Mouse (Mus musculus): ENCODE results near the gene Ccdc33. TPM values are rescaled to one million over a fixed set of nuclear protein-coding genes. Genes with fewer than 3 reads are reported as not detected.

The Ccdc33 gene
- polyA plus RNA-seq, 1 experiment from 2014 or later = 0.81 TPM

DNA sequence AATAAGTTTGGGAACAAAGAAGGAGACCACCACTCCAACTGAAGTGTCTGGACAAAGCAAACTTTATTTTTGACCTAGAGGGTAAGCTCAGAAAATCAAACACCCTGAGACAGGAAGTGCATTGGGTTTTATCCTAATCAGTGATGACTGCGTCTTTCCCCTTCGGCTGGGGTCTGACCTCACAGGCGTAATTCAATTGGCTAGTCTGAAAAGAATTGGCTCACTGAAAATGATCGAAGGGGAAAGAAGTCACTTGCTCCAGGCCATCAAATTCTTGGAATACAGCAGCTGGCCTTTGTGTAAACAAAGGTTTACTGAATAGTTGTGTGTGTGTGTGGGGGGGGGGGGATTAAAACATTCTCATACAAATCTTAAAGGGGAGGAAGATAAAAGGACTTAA, 7.2 kb upstream of the Ccdc33 start:
- Histone ChIP-seq H3K4me2 (no peak overlapping the region), H3K4me3 (no peak overlapping the region), H3K27ac (no peak overlapping the region), H3K4me1 (replicated peaks) (peaks cover 27% of the 10 kb centered on the region), H3K9ac (no peak overlapping the region), H3K36me3 (no peaks in the 10 kb centered on the region), H3K27me3 (peaks cover 78% of the 10 kb centered on the region), H3K9me3 (no peaks in the 10 kb centered on the region)
- WGBS = 41% methylated on average over 4 of the region's 4 CpGs
- no peak for ATAC-seq (ENCODE audit: low FRiP score)

- Histone ChIP-seq H3K36me3 (no peaks in the 10 kb centered on the region), H3K4me3 (no peak overlapping the region), H3K27ac (no peak overlapping the region), H3K27me3 (peaks cover 72% of the 10 kb centered on the region), H3K4me1 (replicated peaks) (peaks cover 26% of the 10 kb centered on the region), H3K4me2 (no peak overlapping the region), H3K9ac (no peak overlapping the region), H3K9me3 (no peaks in the 10 kb centered on the region)
- WGBS = 45% methylated on average over 3 of the region's 3 CpGs
- ATAC-seq (ENCODE audit: low FRiP score) = no peak
Observed at GRCm38 (mm10) chr9:58125085-58125484, 6.5 kb upstream of the Ccdc33 start.

- H3K36me3 ChIP-seq = no peaks in the 10 kb centered on the region
- no peak overlapping the region for H3K9ac ChIP-seq
- H3K4me1 ChIP-seq (replicated peaks) = peaks cover 60% of the 10 kb centered on the region
- no peak overlapping the region for H3K4me2 ChIP-seq
- no peak for ATAC-seq (ENCODE audit: low FRiP score)
- WGBS = 34% methylated on average over 7 of the region's 7 CpGs
- H3K9me3 ChIP-seq = no peaks in the 10 kb centered on the region
- peaks cover 47% of the 10 kb centered on the region for H3K27me3 ChIP-seq
- no peak overlapping the region for H3K4me3 ChIP-seq
- H3K27ac ChIP-seq = peak overlapping the region; percentile 95
Observed at GRCm38 (mm10) chr9:58116024-58116651, 2.5 kb downstream of the Ccdc33 start.

GRCm38 (mm10) chr9:58115297-58115925, 3.2 kb downstream of the Ccdc33 start:
- no peak overlapping the region for H3K9ac ChIP-seq
- 19% methylated on average over 7 of the region's 7 CpGs for WGBS

DNA sequence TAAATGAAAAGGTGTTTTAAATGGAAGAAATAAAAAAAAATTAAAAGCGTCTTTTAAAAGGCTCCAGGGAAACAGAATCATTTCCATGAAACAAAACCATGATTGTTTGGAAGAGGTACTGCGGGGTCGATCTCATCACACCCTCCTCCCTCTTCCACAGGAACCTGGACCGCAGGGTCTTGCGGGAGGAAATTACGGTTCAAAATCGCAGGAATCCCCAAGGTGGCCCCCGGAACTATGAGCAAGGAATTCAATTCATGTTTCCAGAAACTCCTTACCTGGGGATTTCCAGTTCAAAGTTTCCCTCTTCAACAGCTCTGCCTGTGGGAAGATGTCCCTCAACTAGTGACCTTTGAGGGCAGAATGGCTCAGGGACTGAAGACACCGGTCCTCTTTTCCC, 4.6 kb downstream of the Ccdc33 start:
- peaks cover 74% of the 10 kb centered on the region for H3K4me1 ChIP-seq (replicated peaks)
- H3K4me2 ChIP-seq = peak overlapping the region; percentile 44
- peak overlapping the region; percentile 95 for H3K27ac ChIP-seq
- H3K9ac ChIP-seq = 0 out of 2 replicates have a peak overlapping the region, but pooled peaks have one; percentile 15
- 4% methylated on average over 9 of the region's 9 CpGs for WGBS
- H3K36me3 ChIP-seq = no peaks in the 10 kb centered on the region
- ATAC-seq (ENCODE audit: low FRiP score) = no peak
- no peak overlapping the region for H3K4me3 ChIP-seq
- no peaks in the 10 kb centered on the region for H3K9me3 ChIP-seq
- H3K27me3 ChIP-seq = peaks cover 38% of the 10 kb centered on the region

More at GRCm38 (mm10) chr9:58115297-58115925, 3.2 kb downstream of the Ccdc33 start:
- H3K4me2 ChIP-seq = no peak overlapping the region
- H3K36me3 ChIP-seq = no peaks in the 10 kb centered on the region
- H3K9me3 ChIP-seq = no peaks in the 10 kb centered on the region
- peaks cover 42% of the 10 kb centered on the region for H3K27me3 ChIP-seq
- ATAC-seq (ENCODE audit: low FRiP score) = no peak
- H3K27ac ChIP-seq = peak overlapping the region; percentile 95
- no peak overlapping the region for H3K4me3 ChIP-seq
- H3K4me1 ChIP-seq (replicated peaks) = peaks cover 67% of the 10 kb centered on the region

DNA sequence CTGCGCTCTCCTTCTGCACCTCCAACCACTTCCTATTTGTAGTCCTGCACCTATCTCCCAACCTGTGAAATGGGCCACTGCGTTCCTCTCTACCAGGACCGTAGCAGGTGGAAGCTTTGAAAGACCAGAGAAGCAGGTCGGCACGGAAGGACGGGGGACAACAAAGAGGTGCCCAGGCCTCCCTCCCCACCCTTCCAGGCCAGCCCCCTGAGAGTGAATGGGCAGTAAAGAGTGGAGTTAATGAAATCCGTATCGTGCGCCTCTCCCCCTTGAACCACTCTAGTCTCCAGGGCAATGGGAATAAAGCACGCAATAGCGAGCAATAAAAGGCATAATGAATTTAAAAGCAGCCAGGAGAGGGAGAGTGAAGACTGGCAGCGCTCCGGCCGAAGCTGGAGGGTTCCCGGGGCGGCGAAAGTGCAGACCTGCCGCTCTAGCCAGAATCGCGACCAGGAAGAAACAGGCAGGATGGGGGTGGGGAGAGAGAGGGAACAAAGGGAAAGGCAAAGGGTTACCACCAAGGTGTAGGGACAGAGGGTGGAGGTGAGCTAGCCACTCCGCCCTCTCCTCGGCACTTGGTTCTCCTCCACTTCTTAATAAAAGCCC, 5.2 kb downstream of the Ccdc33 start:
- peak overlapping the region; percentile 7; the same call in 1 of the 2 replicates for H3K4me3 ChIP-seq
- H3K9ac ChIP-seq = peak overlapping the region; percentile 62
- WGBS = 3% methylated on average over 22 of the region's 22 CpGs
- no peaks in the 10 kb centered on the region for H3K9me3 ChIP-seq
- H3K36me3 ChIP-seq = no peaks in the 10 kb centered on the region
- H3K4me1 ChIP-seq (replicated peaks) = peaks cover 71% of the 10 kb centered on the region
- H3K27me3 ChIP-seq = peaks cover 35% of the 10 kb centered on the region
- ATAC-seq (ENCODE audit: low FRiP score) = peak; percentile 40
- H3K27ac ChIP-seq = peak overlapping the region; percentile 95
- H3K4me2 ChIP-seq = peak overlapping the region; percentile 44

DNA sequence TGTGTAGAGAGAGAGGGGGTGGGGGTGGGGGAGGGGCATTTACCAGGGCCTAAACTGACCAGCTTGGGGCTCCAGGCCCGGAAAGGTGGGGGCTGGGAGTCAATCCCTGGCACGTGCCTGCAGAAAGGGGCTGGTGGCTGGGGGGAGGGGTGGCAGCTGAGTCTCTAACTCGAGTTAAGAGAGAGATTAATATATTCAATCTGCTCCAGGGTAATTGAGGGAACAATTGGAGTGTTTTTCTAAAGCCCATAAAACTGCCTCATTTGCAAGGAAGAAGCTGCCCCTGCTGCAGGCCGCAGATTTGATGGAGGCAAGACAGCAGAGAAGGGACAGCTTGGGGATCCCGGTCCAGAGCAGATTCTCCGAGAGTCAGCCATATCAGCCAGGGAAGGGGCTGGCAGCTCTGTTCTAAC, 5.8 kb downstream of the Ccdc33 start:
- 0% methylated on average over 6 of the region's 6 CpGs for WGBS
- H3K27ac ChIP-seq = peak overlapping the region; percentile 95
- peak; percentile 67 for ATAC-seq (ENCODE audit: low FRiP score)
- no peaks in the 10 kb centered on the region for H3K9me3 ChIP-seq
- peaks cover 32% of the 10 kb centered on the region; the same call in 1 of the 2 replicates for H3K27me3 ChIP-seq
- H3K9ac ChIP-seq = peak overlapping the region; percentile 62; the same call in 1 of the 2 replicates
- no peak overlapping the region for H3K4me3 ChIP-seq
- H3K4me2 ChIP-seq = peak overlapping the region; percentile 44
- peaks cover 73% of the 10 kb centered on the region for H3K4me1 ChIP-seq (replicated peaks)
- no peaks in the 10 kb centered on the region for H3K36me3 ChIP-seq

DNA sequence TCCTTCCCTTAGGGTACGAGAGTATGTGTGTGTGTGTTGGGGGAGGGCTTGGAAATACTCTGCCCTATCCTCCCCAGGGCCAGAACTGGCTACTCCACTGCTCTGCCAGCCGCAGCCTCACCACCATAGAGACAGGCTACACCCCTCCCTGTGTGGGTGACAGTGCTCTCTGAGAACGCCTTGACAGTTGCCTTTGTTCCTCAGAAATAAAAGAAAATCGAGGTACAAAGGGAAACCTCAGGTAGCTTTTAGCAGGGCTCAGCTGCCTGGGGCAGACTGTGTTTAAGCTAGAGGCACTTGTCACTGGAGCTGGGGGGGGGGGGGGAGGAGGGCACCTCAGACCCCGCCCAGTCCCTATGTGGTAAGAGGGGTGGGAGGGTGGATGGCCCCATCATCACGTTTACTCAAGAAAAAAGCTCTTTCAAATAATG, 6.3 kb downstream of the Ccdc33 start:
- Histone ChIP-seq H3K27me3 (peaks cover 28% of the 10 kb centered on the region; the same call in 1 of the 2 replicates), H3K27ac (peak overlapping the region; percentile 95), H3K9me3 (no peaks in the 10 kb centered on the region), H3K4me1 (replicated peaks) (peaks cover 79% of the 10 kb centered on the region), H3K4me3 (no peak overlapping the region), H3K9ac (peak overlapping the region; percentile 51), H3K36me3 (no peaks in the 10 kb centered on the region), H3K4me2 (0 out of 2 replicates have a peak overlapping the region, but pooled peaks have one; percentile 19)
- peak; percentile 65 for ATAC-seq (ENCODE audit: low FRiP score)
- 4% methylated on average over 6 of the region's 6 CpGs for WGBS

DNA sequence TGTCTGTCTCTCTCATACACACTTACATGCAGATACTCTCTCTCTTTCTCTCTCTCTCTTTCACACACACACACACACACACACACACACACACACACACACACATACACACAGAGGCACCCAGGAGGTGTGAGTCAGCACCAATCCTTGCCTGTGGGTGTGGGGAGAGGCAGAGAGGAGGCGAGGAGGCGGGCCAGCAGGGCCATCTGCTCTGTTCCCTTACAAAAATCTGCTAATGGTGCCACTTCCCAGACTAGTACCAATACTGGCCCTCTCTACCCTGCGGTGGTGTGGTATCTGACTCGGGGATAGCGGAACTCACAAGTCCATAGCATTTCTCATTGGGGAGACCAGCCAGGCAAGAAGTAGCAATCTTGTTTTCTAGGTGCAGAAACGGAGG, 7.2 kb downstream of the Ccdc33 start:
- ATAC-seq (ENCODE audit: low FRiP score) = no peak
- Histone ChIP-seq H3K36me3 (no peaks in the 10 kb centered on the region), H3K27ac (peak overlapping the region; percentile 95), H3K9me3 (no peaks in the 10 kb centered on the region), H3K4me1 (replicated peaks) (peaks cover 85% of the 10 kb centered on the region), H3K9ac (no peak overlapping the region), H3K27me3 (peaks cover 19% of the 10 kb centered on the region; the same call in 1 of the 2 replicates), H3K4me2 (no peak overlapping the region), H3K4me3 (no peak overlapping the region)
- WGBS = 33% methylated on average over 6 of the region's 6 CpGs

GRCm38 (mm10) chr9:58110787-58111186, 7.8 kb downstream of the Ccdc33 start:
- H3K36me3 ChIP-seq = no peaks in the 10 kb centered on the region

DNA sequence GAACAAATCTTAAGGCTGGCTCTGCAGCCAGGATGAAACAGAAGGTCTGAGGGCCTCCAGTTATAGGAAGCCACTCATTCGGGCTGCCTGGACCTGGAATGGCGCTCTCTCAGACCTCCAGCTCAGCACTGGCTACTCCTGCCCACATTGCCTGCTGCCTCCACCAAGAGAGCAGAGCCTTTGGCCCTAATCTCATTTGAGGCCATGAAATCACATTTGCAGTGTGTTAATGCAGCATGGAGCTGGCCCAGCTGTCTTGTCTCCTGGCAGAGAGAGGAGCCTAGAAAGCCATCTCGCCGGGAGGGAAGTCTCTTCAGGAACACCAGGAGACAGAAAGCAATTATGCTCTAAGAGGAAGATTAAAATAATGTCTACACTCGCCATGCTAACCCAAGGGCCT, 11.1 kb downstream of the Ccdc33 start:
- Histone ChIP-seq H3K4me1 (replicated peaks) (peaks cover 67% of the 10 kb centered on the region), H3K9me3 (no peaks in the 10 kb centered on the region), H3K27me3 (0 out of 2 replicates have a peak, but pooled peaks cover 3% of the 10 kb centered on the region), H3K9ac (no peak overlapping the region), H3K27ac (peak overlapping the region; percentile 81), H3K36me3 (no peaks in the 10 kb centered on the region), H3K4me3 (no peak overlapping the region), H3K4me2 (no peak overlapping the region)
- 48% methylated on average over 5 of the region's 5 CpGs for WGBS
- no peak for ATAC-seq (ENCODE audit: low FRiP score)

More at GRCm38 (mm10) chr9:58110787-58111186, 7.8 kb downstream of the Ccdc33 start:
- H3K27me3 ChIP-seq = peaks cover 13% of the 10 kb centered on the region; the same call in 1 of the 2 replicates
- H3K9me3 ChIP-seq = no peaks in the 10 kb centered on the region
- peak overlapping the region; percentile 95 for H3K27ac ChIP-seq
- no peak for ATAC-seq (ENCODE audit: low FRiP score)
- no peak overlapping the region for H3K4me2 ChIP-seq
- 54% methylated on average over 5 of the region's 5 CpGs for WGBS
- H3K4me3 ChIP-seq = no peak overlapping the region
- H3K4me1 ChIP-seq (replicated peaks) = peaks cover 85% of the 10 kb centered on the region
- H3K9ac ChIP-seq = no peak overlapping the region

GRCm38 (mm10) chr9:58105595-58106169, 12.9 kb downstream of the Ccdc33 start:
- no peak for ATAC-seq (ENCODE audit: low FRiP score)
- 50% methylated on average over 15 of the region's 15 CpGs for WGBS

More at GRCm38 (mm10) chr9:58105595-58106169, 12.9 kb downstream of the Ccdc33 start:
- H3K27me3 ChIP-seq = peaks cover 7% of the 10 kb centered on the region; the same call in 1 of the 2 replicates
- H3K4me3 ChIP-seq = no peak overlapping the region
- no peak overlapping the region for H3K9ac ChIP-seq
- H3K4me1 ChIP-seq (replicated peaks) = peaks cover 64% of the 10 kb centered on the region
- H3K27ac ChIP-seq = peak overlapping the region; percentile 53; the same call in 1 of the 2 replicates
- no peaks in the 10 kb centered on the region for H3K36me3 ChIP-seq
- H3K4me2 ChIP-seq = no peak overlapping the region
- no peaks in the 10 kb centered on the region for H3K9me3 ChIP-seq
